Mouse (Mus musculus) liver, embryonic 16.5 days (tissue): Measurements from ENCODE around the gene Gdpd1. TPM values are rescaled to one million over a fixed set of nuclear protein-coding genes. Genes with fewer than 3 reads are reported as not detected.

ENCODE experiments used
- microRNA counts: library from miRNA; unstranded; fragments of <30 nt; microRNA quantifications from one replicate; lab custom pipeline; 2016
- microRNA-seq: library from miRNA; unstranded; fragments of <30 nt; microRNA quantifications from one replicate; pipeline ENCODE4, GENCODE M21; 2016
- polyA plus RNA-seq: library from polyadenylated mRNA; unstranded; fragments of >200 nt; fragmentation: Nextera tagmentation; extraction: Ambion mirVana; gene quantifications from 2 replicates; pipeline ENCODE4 v1.2.1, GENCODE M21; 2015

Gdpd1 gene
- polyA plus RNA-seq, 1 experiment from 2014 or later = 4.7 TPM

MicroRNA genes within 50 kb of the gene (microRNA counts, 519-probe panel; counts per million panel counts)
- microRNA mmu-miR-301a (lab: Ali Mortazavi, UCI) = 3,098 counts per million, percentile 85 among the panel's probes with 10 or more counts

Small RNAs within 50 kb of the gene (microRNA-seq; reads per million reads assigned to microRNA genes)
- 753 reads per million, percentile 73 among the genes with 10 or more reads in this experiment for gene Mir301

Other genes with a start within 250 kb of the Gdpd1 start
- gene Ypel2, start 80.4 kb downstream of the Gdpd1 start, polyA plus RNA-seq = 1.8 and 2.4 TPM in 2 replicates
- gene Smg8, start 12.7 kb upstream of the Gdpd1 start, polyA plus RNA-seq = 6.7 and 7.2 TPM in 2 replicates
- gene Prr11, start 34.6 kb upstream of the Gdpd1 start, polyA plus RNA-seq = 4.7 and 5.4 TPM in 2 replicates
- 20.6 and 25.6 TPM in 2 replicates for gene Ska2, start 35.2 kb upstream of the Gdpd1 start, polyA plus RNA-seq
- 14.0 and 14.5 TPM in 2 replicates for gene Trim37, start 53.0 kb upstream of the Gdpd1 start, polyA plus RNA-seq